Mouse (Mus musculus): Measurements from ENCODE around the gene Hoxc12. TPM values are rescaled to one million over a fixed set of nuclear protein-coding genes. Genes with fewer than 3 reads are reported as not detected.

The Hoxc12 gene
- polyA plus RNA-seq, 1 experiment from 2014 or later: not detected

DNA sequence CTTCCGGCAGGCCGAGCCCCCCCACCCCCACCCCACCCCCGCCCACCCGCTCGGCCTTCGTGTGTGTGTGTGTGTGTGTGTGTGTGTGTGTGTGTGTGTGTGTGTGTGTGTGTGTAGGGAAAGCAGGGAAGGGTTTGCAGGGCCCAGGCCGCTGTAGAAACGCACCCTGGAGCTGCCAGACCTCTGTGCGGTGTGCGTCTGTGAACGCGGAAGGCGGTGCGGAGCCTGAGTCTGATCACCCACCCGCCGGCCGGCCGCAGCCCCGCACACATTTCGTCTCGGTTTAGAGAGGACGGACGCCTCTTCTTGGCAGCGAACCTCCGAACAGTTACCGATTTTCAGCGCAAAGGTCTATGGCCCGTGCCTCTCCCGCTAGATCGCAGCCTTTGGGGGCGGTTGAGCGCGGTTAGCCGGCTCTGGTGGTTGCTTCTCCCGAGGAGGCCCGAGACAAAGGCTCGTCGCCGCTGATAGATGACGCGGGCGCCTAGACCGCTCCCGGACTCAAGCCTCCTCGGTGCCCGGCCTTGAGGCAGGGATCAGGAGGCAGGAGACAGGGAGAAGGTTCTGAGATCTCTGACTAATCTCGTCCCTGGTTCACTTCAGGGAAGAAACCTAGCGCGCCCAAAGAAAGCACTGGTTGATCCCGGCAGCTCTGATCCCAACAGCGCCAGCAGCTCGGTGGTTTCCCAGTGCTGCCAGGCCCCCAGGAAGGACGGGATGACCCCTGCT lies 6.3 kb downstream of the Hoxc12 start:
- Histone ChIP-seq H3K4me2 (peak overlapping the region; percentile 7), H3K36me3 (no peaks in the 10 kb centered on the region), H3K4me1 (no peaks in the 10 kb centered on the region), H3K4me3 (no peak overlapping the region), H3K27ac (no peak overlapping the region), H3K27me3 (peaks cover 100% of the 10 kb centered on the region), H3K9ac (no peak overlapping the region), H3K9me3 (no peaks in the 10 kb centered on the region)
- WGBS: under 1% methylated on average over 39 of the region's 53 CpGs
- ATAC-seq (ENCODE audit: borderline replicate concordance, extremely low read depth, low FRiP score, low TSS enrichment): no peak

DNA sequence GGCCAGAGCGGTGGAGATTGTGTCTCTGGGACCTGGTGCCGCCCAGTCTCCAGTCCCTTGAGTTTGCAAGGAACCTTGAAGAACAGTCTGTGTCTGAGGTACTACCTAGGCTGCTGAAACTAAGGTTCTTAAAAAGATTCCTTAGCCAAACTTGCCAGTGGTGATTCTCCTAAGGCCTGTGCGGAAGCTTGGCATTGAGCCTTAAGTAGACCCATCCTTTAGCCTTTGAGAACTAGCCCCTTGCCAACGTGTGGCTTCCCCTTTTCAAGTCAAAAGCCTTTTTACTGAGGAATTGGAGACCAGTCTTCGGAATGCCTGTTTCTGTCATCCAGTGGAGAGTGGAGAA lies 6.9 kb downstream of the Hoxc12 start:
- peak overlapping the region; percentile 7; the same call in 1 of the 2 replicates for H3K4me2 ChIP-seq
- H3K36me3 ChIP-seq: no peaks in the 10 kb centered on the region
- H3K9ac ChIP-seq: no peak overlapping the region
- no peak overlapping the region for H3K4me3 ChIP-seq
- no peaks in the 10 kb centered on the region for H3K4me1 ChIP-seq
- no peak overlapping the region for H3K27ac ChIP-seq
- no peaks in the 10 kb centered on the region for H3K9me3 ChIP-seq
- 6% methylated on average over 5 of the region's 5 CpGs for WGBS
- H3K27me3 ChIP-seq: peaks cover 100% of the 10 kb centered on the region
- ATAC-seq (ENCODE audit: borderline replicate concordance, extremely low read depth, low FRiP score, low TSS enrichment): no peak

DNA sequence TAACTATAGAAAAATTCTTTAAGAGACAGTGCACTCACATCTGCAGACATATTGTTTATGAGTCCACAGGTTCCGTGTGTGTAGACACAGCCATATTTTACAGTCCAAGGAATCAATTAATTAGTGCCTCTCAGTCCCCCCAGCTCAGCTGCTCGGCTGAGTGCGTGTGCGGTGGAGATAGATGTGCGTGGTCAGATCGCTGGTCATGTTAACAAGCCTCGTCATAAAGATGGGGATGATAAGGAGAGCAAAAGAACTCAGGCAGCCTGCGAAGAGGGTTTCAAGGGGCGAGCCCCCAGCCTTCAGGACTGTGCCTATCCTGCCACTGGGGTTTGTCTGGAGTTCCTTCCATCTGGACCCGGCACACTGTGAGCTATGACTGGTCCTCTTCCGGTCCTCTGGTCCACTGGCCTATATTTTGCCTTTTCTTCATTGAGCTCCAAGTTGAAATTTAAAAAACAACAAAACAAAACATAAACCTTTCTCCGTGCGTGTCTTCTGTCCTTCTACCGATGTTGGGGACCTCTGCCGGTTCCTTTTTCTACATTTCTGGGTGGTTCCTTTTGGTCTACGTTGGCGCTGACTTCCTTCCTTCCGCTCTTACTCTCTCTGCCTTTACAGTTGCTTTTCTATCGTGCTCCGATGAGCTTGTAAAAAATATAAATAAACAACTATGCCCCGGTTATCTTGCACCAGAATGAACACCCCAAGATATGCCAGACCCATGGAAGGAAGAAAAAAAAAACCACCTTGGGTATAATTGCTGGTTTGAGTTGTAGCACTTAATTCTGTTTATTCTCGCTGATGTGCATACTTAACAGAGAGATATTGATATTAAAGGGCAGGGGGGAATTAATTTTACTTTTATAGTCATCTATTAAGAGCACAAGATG lies 8.9 kb downstream of the Hoxc12 start:
- H3K9me3 ChIP-seq: no peaks in the 10 kb centered on the region
- no peak overlapping the region for H3K4me3 ChIP-seq
- no peak overlapping the region for H3K9ac ChIP-seq
- H3K27ac ChIP-seq: no peak overlapping the region
- peaks cover 100% of the 10 kb centered on the region for H3K27me3 ChIP-seq
- no peak overlapping the region for H3K4me2 ChIP-seq
- H3K36me3 ChIP-seq: no peaks in the 10 kb centered on the region
- H3K4me1 ChIP-seq: no peaks in the 10 kb centered on the region
- ATAC-seq (ENCODE audit: borderline replicate concordance, extremely low read depth, low FRiP score, low TSS enrichment): no peak
- WGBS: 16% methylated on average over 22 of the region's 22 CpGs

DNA sequence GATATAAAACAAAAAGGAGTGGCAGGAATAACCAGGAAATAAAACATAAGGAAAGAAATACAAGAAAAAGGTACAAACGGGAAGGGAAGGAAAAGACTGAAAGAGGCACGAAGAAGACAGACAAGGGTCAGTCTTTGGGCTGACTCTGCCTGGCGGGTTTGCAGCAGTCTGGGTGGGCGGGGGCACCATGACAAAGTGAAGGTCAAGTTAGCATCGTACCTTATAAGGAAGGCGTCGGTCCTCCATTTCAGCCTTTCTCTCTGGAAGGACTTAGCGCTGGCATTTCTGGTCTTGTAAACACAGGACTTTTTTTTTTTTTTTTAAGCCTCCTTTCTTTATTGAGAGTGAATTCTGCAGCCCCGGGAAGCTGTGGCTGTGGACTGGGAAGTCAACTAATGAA lies 10.7 kb downstream of the Hoxc12 start:
- Histone ChIP-seq H3K9ac (no peak overlapping the region), H3K36me3 (no peaks in the 10 kb centered on the region), H3K4me2 (no peak overlapping the region), H3K4me3 (no peak overlapping the region), H3K27me3 (peaks cover 100% of the 10 kb centered on the region), H3K27ac (no peak overlapping the region), H3K9me3 (no peaks in the 10 kb centered on the region), H3K4me1 (no peaks in the 10 kb centered on the region)
- no peak for ATAC-seq (ENCODE audit: borderline replicate concordance, extremely low read depth, low FRiP score, low TSS enrichment)
- WGBS: 1% methylated on average over 9 of the region's 9 CpGs

DNA sequence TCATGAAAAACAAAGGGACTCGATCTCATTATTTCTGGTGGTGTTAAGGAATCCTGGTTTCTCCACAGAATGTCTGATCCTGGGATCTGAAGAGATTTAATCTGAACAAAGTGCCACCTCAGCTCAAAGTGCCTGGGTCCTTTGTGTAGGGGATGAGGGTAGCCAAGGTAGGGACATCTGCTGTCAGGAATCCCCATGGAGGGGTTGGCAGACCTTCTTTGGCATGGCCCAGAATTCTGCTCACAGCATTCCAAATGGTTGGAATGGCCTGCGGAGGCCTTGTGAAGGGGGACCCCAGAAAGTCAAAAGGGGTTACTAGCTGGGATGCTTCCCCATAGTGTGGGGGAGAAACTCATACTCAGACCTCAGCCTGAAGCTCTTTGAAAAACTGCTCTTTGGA lies 12.3 kb downstream of the Hoxc12 start:
- H3K9ac ChIP-seq: no peak overlapping the region
- H3K27me3 ChIP-seq: peaks cover 100% of the 10 kb centered on the region
- H3K27ac ChIP-seq: no peak overlapping the region
- H3K9me3 ChIP-seq: no peaks in the 10 kb centered on the region
- H3K4me1 ChIP-seq: no peaks in the 10 kb centered on the region
- no peaks in the 10 kb centered on the region for H3K36me3 ChIP-seq
- no peak overlapping the region for H3K4me3 ChIP-seq
- 19% methylated on average over 2 of the region's 2 CpGs for WGBS
- H3K4me2 ChIP-seq: no peak overlapping the region
- no peak for ATAC-seq (ENCODE audit: borderline replicate concordance, extremely low read depth, low FRiP score, low TSS enrichment)

DNA sequence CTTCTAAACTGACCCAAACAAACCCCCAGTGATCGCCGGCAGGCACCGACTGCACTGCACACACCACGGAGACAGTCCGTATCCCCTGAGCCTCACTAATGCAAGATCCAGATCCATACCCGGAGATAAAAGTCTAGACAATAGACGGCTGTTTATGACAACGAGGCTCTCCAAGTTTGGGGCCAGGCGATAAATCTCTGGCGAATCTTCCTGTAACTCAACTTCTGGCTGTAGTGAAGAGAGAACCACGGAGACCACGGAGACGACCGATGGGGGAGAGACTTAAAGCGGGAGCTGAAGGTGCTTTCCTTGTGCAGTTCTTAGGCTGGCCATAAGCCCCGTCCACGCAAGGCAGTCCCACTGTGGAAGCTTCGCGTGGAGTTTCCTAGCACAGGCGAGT lies 13.1 kb downstream of the Hoxc12 start:
- no peaks in the 10 kb centered on the region for H3K4me1 ChIP-seq
- peaks cover 100% of the 10 kb centered on the region for H3K27me3 ChIP-seq
- H3K4me3 ChIP-seq: no peak overlapping the region
- 2% methylated on average over 20 of the region's 20 CpGs for WGBS
- no peak for ATAC-seq (ENCODE audit: borderline replicate concordance, extremely low read depth, low FRiP score, low TSS enrichment)
- no peaks in the 10 kb centered on the region for H3K36me3 ChIP-seq
- no peaks in the 10 kb centered on the region for H3K9me3 ChIP-seq
- H3K4me2 ChIP-seq: no peak overlapping the region
- no peak overlapping the region for H3K9ac ChIP-seq
- H3K27ac ChIP-seq: no peak overlapping the region

DNA sequence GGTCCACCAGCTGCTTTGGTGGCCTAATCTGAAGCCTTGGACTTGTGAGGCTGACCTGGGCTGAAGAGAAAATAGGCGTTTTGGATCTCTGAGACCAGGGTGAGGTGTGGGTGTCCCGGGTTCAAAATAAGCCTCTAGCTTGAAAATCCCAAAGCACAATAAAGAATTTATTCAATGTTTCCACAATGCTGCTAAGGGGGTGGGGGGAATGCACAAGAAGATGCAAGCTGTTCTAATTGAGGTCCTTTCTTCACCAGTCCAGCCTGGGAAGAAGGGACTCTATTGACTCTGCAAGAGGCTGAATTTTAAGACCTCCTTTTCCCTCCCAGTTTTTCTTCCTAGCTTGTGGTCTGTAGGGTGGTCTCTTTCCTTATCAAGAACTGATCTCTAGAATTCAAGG lies 14.3 kb downstream of the Hoxc12 start:
- Histone ChIP-seq H3K9me3 (no peaks in the 10 kb centered on the region), H3K4me3 (no peak overlapping the region), H3K9ac (no peak overlapping the region), H3K36me3 (no peaks in the 10 kb centered on the region), H3K4me2 (no peak overlapping the region), H3K27ac (no peak overlapping the region), H3K27me3 (peaks cover 100% of the 10 kb centered on the region), H3K4me1 (no peaks in the 10 kb centered on the region)
- WGBS: 14% methylated on average over 2 of the region's 2 CpGs
- ATAC-seq (ENCODE audit: borderline replicate concordance, extremely low read depth, low FRiP score, low TSS enrichment): no peak

DNA sequence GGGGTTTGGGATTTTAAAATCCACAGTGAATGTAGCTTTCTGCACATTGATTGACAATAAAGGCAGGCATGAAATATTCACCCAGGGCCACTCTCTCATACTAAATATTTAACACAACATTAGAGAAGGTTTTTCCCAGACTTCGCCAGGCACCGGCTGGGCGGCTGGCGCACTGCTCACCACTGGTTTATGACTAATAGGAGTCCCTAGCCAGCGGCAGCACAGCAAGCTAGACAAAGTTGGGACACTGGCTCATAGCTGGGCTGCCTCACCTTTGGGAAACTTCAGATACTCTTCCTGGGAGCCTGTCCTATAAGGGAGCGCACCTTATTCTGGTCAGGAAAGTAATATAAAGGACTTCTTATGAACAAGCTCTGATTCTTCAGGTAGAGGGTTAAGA lies 17.0 kb downstream of the Hoxc12 start:
- H3K4me3 ChIP-seq: no peak overlapping the region
- ATAC-seq (ENCODE audit: borderline replicate concordance, extremely low read depth, low FRiP score, low TSS enrichment): no peak
- H3K4me2 ChIP-seq: no peak overlapping the region
- no peaks in the 10 kb centered on the region for H3K36me3 ChIP-seq
- H3K9me3 ChIP-seq: no peaks in the 10 kb centered on the region
- peaks cover 100% of the 10 kb centered on the region for H3K27me3 ChIP-seq
- H3K27ac ChIP-seq: no peak overlapping the region
- H3K4me1 ChIP-seq: no peaks in the 10 kb centered on the region
- H3K9ac ChIP-seq: no peak overlapping the region
- WGBS: 4% methylated on average over 6 of the region's 6 CpGs

DNA sequence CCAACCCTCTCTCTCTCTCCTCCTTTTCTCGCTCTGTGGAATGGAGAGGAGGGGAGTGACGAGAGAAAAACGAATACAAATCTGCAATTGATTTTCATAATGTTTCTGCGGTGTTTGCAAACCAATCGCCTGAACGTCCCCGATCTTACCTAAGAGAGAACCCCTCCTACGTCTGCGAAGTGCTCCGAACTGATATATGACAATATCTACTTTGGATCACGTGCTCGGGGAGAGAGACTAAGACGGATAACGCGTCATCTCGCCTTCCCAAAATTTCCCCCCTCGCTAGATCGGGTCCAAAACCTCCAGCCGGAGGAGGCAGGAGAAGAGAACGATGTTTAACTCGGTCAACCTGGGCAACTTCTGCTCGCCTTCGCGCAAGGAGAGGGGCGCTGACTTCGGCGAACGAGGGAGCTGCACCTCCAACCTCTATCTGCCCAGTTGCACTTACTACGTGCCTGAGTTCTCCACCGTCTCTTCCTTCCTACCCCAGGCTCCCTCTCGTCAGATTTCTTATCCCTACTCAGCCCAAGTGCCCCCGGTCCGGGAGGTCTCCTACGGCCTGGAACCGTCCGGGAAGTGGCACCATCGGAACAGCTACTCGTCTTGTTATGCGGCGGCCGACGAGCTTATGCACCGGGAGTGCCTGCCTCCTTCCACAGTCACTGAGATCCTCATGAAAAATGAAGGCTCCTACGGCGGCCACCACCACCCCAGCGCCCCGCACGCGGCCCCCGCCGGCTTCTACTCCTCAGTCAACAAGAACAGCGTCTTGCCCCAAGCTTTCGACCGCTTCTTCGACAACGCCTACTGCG lies 17.8 kb downstream of the Hoxc12 start, which contains the start of gene Hoxc11:
Gene Hoxc11, plus strand, starts transcription at position 236 of the 815 bp plus-strand sequence.
- WGBS: under 1% methylated on average over 57 of the region's 57 CpGs
- H3K4me3 ChIP-seq: no peak within 1 kb of the TSS
- no peaks in the 10 kb centered on the region for H3K9me3 ChIP-seq
- no peaks in the 10 kb centered on the region for H3K4me1 ChIP-seq
- H3K9ac ChIP-seq: no peak within 1 kb of the TSS
- H3K27ac ChIP-seq: no peak within 1 kb of the TSS
- peaks cover 100% of the 10 kb centered on the region for H3K27me3 ChIP-seq
- no peaks in the 10 kb centered on the region for H3K36me3 ChIP-seq
- no peak for ATAC-seq (ENCODE audit: borderline replicate concordance, extremely low read depth, low FRiP score, low TSS enrichment)
- no peak within 1 kb of the TSS for H3K4me2 ChIP-seq

DNA sequence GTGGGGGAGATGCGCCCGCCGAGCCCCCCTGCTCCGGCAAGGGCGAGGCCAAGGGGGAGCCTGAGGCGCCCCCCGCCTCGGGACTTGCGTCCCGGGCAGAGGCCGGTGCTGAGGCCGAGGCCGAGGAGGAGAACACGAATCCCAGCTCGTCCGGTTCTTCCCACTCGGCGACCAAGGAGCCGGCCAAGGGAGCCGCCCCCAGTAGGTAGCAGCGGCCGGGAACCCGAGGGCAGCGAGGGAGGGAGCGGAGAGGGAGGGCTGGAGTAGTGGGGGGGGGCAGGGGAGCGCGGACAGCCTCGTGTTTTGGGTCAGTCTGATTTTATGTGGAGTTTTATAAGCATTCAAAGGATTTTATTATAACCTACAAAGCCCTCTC lies 18.4 kb downstream of the Hoxc12 start:
- Histone ChIP-seq H3K27ac (no peak overlapping the region), H3K4me3 (no peak overlapping the region), H3K9me3 (no peaks in the 10 kb centered on the region), H3K36me3 (no peaks in the 10 kb centered on the region), H3K4me2 (no peak overlapping the region), H3K9ac (no peak overlapping the region), H3K4me1 (no peaks in the 10 kb centered on the region), H3K27me3 (peaks cover 100% of the 10 kb centered on the region)
- ATAC-seq (ENCODE audit: borderline replicate concordance, extremely low read depth, low FRiP score, low TSS enrichment): no peak
- WGBS: under 1% methylated on average over 26 of the region's 28 CpGs

DNA sequence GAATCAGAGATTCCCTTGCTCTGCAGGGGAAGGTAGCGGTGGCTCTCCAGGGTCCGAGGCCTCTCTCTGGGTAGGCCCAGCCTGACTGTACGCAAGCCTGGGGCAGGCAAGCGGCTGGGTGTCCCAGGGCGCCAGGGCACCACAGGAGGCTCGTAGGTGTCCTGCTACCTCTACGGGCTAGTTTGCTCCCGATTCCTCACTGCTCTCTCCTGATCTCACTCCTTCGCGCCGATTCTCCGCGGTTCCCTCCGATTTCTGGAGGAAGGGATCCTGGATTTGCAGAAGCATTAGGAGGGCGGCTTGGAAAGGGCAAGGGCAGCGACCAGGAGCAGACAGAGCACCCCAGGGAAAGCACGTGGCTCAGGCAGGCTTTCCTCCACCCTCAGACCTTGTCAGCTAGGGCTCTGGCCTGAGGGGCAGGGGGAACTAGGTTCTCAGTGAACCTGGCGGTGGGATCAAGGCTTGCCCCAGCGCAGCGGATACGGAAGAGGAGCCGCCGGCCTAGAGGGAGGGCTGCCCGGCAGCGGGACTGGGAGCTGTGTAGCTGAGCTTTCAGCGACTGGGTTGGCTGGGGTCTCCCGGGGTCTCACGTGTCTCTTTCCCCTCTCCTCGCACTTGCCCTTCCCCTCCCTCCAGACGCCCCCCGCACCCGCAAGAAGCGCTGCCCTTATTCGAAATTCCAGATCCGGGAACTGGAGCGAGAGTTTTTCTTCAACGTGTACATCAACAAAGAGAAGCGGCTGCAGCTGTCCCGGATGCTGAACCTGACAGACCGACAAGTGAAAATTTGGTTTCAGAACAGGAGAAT lies 19.5 kb downstream of the Hoxc12 start:
- Histone ChIP-seq H3K4me3 (no peak overlapping the region), H3K9ac (no peak overlapping the region)
- no peak for ATAC-seq (ENCODE audit: borderline replicate concordance, extremely low read depth, low FRiP score, low TSS enrichment)

More for the DNA sequence above, 19.5 kb downstream of the Hoxc12 start:
- H3K36me3 ChIP-seq: no peaks in the 10 kb centered on the region
- H3K4me1 ChIP-seq: no peaks in the 10 kb centered on the region
- peaks cover 100% of the 10 kb centered on the region for H3K27me3 ChIP-seq
- H3K27ac ChIP-seq: no peak overlapping the region
- H3K9me3 ChIP-seq: no peaks in the 10 kb centered on the region
- no peak overlapping the region for H3K4me2 ChIP-seq
- WGBS: 2% methylated on average over 40 of the region's 40 CpGs

All from lung, embryonic 15.5 days (tissue).